Mouse (Mus musculus): ENCODE data around the gene Slc6a1. TPM values are rescaled to one million over a fixed set of nuclear protein-coding genes. Genes with fewer than 3 reads are reported as not detected.

The Slc6a1 gene
- total RNA-seq, 2 experiments from 2014 or later = 0.20 to 0.54 TPM

DNA sequence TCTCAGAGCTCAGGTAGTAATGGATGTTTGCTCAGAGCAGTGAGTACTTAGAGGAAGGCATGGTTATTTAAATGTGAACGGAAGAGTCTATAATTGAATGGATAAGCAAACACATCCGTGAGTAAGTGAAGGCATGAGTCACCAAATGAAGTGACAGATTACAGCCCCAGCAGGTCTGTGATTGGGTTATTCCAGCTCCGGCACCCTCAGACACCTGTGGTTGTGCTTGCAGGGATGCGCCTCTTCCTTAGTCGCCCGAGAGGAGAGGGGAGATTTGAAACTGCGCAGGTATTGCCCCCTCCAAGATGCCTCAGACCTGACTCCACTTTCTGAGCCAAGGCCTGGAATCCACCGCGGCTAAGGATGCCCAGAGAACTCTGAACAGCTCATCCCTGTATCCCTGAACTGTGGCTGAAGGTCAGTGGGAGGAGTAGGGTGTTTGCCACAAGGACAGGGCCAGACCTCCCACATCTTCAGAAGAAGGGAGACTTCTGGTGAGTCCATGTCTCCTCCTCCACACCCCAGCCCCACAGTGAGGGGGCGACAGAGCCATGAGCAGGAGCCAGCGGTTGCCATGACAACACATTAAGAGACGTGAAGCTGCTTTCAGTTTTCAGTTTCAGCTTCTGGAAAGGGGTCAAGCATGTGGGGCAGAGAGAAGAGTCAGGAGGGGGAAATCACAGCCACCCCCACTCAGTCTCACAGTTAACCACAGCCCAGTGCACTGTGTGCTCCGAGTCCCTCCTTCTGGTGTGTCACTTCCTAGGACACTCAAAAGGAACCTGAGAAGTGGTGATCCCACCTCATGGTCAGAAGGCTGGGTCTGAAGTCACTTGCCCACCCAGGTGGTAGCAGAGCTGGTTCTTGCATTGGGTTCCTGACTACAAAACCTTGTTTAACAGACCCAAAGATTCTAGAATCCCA lies 65.7 kb downstream of the Slc6a1 start:
- DNase-seq = no peak
- intact Hi-C loops (cut with DNase I) = loop anchor here (5.0 to 10.0 kb wide), 2 partner anchors 109 to 123 kb away; no protein-coding TSS in a partner anchor

DNA sequence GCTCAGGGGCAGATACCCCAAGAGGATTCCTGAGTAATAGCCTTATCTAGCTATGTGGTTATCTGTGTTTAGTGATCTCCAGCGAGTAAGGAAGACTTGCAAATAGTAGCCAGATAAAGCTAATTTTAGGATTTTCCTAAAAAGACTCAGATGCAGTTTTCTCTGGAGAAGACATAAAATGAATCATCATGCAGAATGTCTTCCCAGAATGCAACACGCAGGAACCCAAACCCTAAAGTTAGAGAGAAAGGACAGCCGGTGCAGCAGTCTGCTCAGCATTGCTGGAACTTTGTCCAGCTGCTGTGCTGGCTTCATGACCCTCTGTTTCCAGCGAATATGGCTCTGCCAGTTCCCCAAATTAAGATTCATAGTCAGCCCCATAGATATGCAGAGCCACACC lies 72.2 kb downstream of the Slc6a1 start:
- intact Hi-C loops (cut with DNase I) = no loop called here
- DNase-seq = no peak

DNA sequence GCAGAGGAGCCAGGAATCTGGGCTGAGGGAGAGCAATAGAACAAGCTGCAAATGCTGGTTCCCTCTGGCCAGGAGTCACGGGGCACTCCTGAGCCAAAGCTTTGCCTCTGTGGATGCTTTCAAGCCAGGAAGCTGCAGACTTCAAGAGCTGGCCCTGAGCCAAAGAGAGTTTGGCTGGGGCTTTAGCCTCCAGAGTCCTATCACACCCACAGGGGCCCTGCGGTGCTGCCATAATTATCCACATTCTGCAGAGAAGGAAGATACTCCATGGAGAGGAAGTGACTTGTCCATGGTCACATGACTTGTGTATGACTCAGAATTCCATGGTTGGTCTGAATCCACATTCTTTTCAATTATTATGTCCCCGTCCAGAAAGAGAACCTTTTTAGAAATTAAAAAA lies 75.7 kb downstream of the Slc6a1 start:
- intact Hi-C loops (cut with DNase I) = no loop called here

DNA sequence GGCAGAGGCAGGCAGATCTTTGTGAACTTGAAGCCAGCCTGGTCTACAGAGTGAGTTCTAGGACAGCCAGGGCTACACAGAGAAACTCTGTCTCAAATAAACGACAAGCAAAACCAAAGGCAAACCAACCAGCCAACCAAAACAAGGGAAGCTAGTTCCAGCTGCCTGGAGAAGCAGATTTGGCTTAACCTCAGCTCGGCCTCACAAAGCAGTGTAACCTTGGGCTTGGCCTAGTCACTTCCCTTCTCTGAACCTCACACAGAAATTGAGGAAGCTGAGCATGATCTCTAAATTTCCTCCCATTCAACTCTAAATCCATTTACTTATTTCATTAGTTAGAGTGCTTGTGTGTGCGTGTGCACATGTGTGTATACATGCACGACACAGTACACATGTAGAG lies 79.9 kb downstream of the Slc6a1 start:
- intact Hi-C loops (cut with DNase I) = no loop called here
- DNase-seq = no peak

More for the DNA sequence above, 75.7 kb downstream of the Slc6a1 start:
- peak; percentile 27 to 62 for DNase-seq

DNA sequence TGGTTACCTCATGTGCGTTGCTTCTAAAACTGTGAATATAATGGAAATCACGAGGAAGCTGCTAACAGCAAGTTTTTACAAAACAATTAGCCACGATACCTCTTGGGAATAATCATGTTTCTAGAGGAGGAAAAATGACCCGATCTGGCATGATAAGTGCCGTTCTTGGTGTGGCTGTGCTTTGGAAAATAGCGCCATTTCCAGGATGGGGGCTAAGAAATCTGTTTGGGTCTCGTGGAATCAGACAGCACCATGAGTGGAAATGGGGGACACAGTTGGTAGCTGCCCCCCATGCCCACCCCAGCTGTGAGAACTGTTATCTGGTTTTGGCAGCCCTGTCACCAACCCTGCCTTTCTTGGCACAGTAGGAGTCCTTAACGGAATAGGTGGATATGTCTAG lies 81.3 kb downstream of the Slc6a1 start:
- intact Hi-C loops (cut with DNase I) = no loop called here
- no peak for DNase-seq

DNA sequence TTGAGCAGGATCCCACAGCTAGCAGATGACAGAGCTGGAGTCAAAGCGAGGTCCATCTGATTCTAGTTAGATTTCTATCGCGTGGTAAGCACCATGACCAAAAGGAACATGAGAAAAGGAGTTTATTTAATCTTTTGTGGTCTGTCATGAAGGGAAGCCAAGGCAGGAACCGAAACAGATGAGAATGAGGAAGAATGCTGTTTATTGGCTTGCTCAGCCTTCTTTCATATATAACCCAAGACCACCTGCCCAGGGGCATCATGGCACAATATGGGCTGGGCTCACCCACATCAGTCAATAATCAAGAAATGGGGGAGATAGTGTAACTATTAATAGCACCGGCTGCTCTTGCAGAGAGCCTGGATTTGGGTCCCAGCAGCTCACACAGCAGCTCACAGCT lies 82.3 kb downstream of the Slc6a1 start:
- intact Hi-C loops (cut with DNase I) = no loop called here
- no peak for DNase-seq

DNA sequence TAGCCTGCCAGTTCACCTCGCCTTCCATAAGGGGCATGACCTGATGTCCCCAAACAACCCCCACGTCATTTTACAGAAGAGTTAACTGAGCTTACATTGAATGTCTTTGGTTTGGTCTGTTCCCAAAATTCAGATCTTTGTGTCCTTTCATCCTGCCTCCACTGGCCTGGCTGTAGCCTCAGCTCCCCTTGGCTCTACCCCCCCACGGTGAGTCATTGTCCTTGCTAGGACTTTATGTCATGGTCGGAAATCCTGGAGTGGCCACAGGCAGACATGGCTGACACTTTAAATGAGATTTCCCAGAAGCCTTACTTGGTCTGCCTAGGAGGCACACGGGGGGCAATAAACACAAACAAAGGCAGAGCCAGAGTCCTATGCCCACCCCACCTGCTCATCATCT lies 83.8 kb downstream of the Slc6a1 start:
- intact Hi-C loops (cut with DNase I) = no loop called here
- DNase-seq = no peak

Other genes with a start within 250 kb of the Slc6a1 start
- under 1 TPM; 0.13 to 0.17 TPM for gene Atp2b2, start 240.0 kb upstream of the Slc6a1 start, total RNA-seq (2021)
- under 1 TPM; 0.05 to 0.08 TPM for gene Slc6a11, start 151.4 kb upstream of the Slc6a1 start, total RNA-seq (2021)
- gene Hrh1, start 115.3 kb downstream of the Slc6a1 start, total RNA-seq (2021) = under 1 TPM; 0.33 to 0.35 TPM

Measured in gastrocnemius, postnatal 36 days (tissue).